Mouse (Mus musculus): Measurements from ENCODE around the gene Cachd1. TPM values are rescaled to one million over a fixed set of nuclear protein-coding genes. Genes with fewer than 3 reads are reported as not detected.
A peak's percentile ranks its signal among the peaks of the same experiment; 100 is the strongest.

The Cachd1 gene
- polyA plus RNA-seq, 1 experiment from 2014 or later, result 28.5 TPM

DNA sequence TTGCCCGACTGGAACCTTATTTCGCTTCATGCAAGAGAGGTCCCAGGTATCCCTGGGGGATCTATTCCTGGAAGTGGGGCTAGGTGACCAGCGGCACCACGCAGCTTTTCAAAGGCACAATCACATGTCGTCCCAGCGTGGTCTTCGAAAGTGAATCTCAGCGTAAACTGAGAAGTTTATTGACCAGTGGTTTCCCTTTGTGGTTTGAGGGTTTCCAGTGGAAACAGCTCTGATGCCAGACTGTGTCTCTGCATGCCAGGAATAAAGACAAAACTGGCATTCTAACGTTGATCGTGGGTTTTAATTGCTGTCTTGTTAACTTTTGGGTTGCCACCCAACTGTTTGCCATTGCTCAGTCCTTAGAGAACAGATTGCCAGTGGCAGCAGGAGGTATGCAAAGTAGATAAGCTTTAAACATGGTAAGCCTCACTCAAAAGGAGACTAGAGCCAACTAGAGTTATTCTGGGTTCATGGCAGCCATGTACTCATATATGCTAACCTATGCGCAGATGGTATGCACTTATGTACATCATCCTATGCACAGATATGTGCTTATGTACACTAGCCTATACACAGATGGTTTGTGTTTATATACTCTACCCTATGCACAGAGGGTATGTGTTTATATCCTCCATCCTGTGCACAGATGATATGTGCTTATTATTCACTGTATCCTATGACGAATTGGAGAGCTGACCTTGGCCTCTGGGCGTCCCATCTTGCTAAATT lies 168.9 kb downstream of the Cachd1 start:
- H3K9ac ChIP-seq, result no peak overlapping the region
- H3K4me2 ChIP-seq (replicated peaks), result no peak overlapping the region
- H3K9me3 ChIP-seq (ENCODE audit: control insufficient read depth, low read length), result no peaks in the 10 kb centered on the region
- DNase-seq (ENCODE audit: low spot score) (no peak), ATAC-seq (ENCODE audit: low FRiP score) (no peak)
- no peak overlapping the region for H3K4me3 ChIP-seq (replicated peaks; ENCODE audit: low read length)
- H3K27ac ChIP-seq, result no peak overlapping the region
- 81% methylated on average over 13 of the region's 13 CpGs for WGBS
- H3K4me1 ChIP-seq (replicated peaks; ENCODE audit: control insufficient read depth, insufficient read depth, low read length), result peaks cover 18% of the 10 kb centered on the region; the same call in 1 of the 2 replicates
- H3K27me3 ChIP-seq (ENCODE audit: control insufficient read depth, insufficient read depth, low read length), result no peaks in the 10 kb centered on the region
- H3K36me3 ChIP-seq (replicated peaks; ENCODE audit: control insufficient read depth, insufficient read depth), result no peaks in the 10 kb centered on the region

GRCm38 (mm10) chr4:100948494-100949425 lies 172.3 kb downstream of the Cachd1 start:
- ATAC-seq (ENCODE audit: low FRiP score) (no peak), DNase-seq (ENCODE audit: low spot score) (no peak)
- Histone ChIP-seq H3K9ac (no peak overlapping the region), H3K27ac (no peak overlapping the region), H3K27me3 (ENCODE audit: control insufficient read depth, insufficient read depth, low read length) (no peaks in the 10 kb centered on the region), H3K9me3 (ENCODE audit: control insufficient read depth, low read length) (no peaks in the 10 kb centered on the region), H3K4me1 (replicated peaks; ENCODE audit: control insufficient read depth, insufficient read depth, low read length) (peaks cover 18% of the 10 kb centered on the region; the same call in 1 of the 2 replicates), H3K36me3 (replicated peaks; ENCODE audit: control insufficient read depth, insufficient read depth) (peaks cover 10% of the 10 kb centered on the region), H3K4me3 (replicated peaks; ENCODE audit: low read length) (no peak overlapping the region), H3K4me2 (replicated peaks) (no peak overlapping the region)
- 76% methylated on average over 17 of the region's 17 CpGs for WGBS

- Histone ChIP-seq H3K27ac (no peak overlapping the region), H3K4me1 (replicated peaks; ENCODE audit: control insufficient read depth, insufficient read depth, low read length) (peaks cover 10% of the 10 kb centered on the region; the same call in 1 of the 2 replicates), H3K27me3 (ENCODE audit: control insufficient read depth, insufficient read depth, low read length) (no peaks in the 10 kb centered on the region), H3K36me3 (replicated peaks; ENCODE audit: control insufficient read depth, insufficient read depth) (peaks cover 13% of the 10 kb centered on the region), H3K4me3 (replicated peaks; ENCODE audit: low read length) (no peak overlapping the region), H3K9me3 (ENCODE audit: control insufficient read depth, low read length) (no peaks in the 10 kb centered on the region), H3K9ac (no peak overlapping the region), H3K4me2 (replicated peaks) (no peak overlapping the region)
- DNase-seq (ENCODE audit: low spot score) (no peak), ATAC-seq (ENCODE audit: low FRiP score) (no peak)
- 89% methylated on average over 5 of the region's 5 CpGs for WGBS
Measured at GRCm38 (mm10) chr4:100950316-100950715, 173.8 kb downstream of the Cachd1 start.

DNA sequence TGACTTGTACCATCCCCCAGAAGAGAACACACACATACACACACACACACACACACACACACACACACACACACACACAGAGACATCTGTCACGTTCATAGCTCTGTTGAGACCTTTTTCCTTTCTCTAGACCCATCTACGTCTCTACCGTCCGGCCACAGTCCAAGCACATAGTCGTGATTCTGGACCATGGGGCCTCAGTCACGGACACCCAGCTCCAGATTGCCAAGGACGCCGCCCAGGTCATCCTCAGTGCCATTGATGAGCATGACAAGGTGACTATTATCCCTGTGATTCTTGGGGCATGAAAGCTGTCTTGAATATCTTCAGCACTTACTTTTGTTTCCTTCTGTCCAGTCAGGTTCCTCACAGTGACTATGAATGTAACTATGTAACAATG lies 175.4 kb downstream of the Cachd1 start:
- Histone ChIP-seq H3K4me3 (replicated peaks; ENCODE audit: low read length) (no peak overlapping the region), H3K4me1 (replicated peaks; ENCODE audit: control insufficient read depth, insufficient read depth, low read length) (no peaks in the 10 kb centered on the region), H3K36me3 (replicated peaks; ENCODE audit: control insufficient read depth, insufficient read depth) (peaks cover 21% of the 10 kb centered on the region), H3K9ac (no peak overlapping the region), H3K27me3 (ENCODE audit: control insufficient read depth, insufficient read depth, low read length) (no peaks in the 10 kb centered on the region), H3K27ac (no peak overlapping the region), H3K4me2 (replicated peaks) (no peak overlapping the region), H3K9me3 (ENCODE audit: control insufficient read depth, low read length) (no peaks in the 10 kb centered on the region)
- WGBS, result 85% methylated on average over 8 of the region's 8 CpGs
- ATAC-seq (ENCODE audit: low FRiP score) (no peak), DNase-seq (ENCODE audit: low spot score) (no peak)

DNA sequence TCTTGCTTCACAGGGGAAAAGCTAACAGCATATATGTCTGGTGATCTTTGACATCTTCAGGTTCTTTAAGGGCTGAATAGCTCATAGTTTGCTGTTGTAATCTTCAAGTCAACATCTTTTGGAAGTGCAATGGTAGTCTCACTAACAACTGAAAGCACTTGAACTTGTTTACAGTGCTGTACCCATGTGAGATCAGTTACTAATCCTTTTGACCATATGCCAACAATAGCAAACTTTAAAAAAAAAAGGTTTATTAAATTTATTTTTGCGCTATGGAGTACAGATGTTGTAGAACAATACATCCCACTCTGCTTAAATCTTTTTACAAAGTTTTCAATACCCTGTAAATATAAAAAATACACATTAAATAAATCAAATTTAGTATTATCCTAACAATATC lies 186.9 kb downstream of the Cachd1 start:
- Histone ChIP-seq H3K9me3 (ENCODE audit: control insufficient read depth, low read length) (no peaks in the 10 kb centered on the region), H3K4me3 (replicated peaks; ENCODE audit: low read length) (no peak overlapping the region), H3K27ac (no peak overlapping the region), H3K9ac (no peak overlapping the region), H3K4me2 (replicated peaks) (no peak overlapping the region), H3K4me1 (replicated peaks; ENCODE audit: control insufficient read depth, insufficient read depth, low read length) (no peaks in the 10 kb centered on the region), H3K27me3 (ENCODE audit: control insufficient read depth, insufficient read depth, low read length) (no peaks in the 10 kb centered on the region), H3K36me3 (replicated peaks; ENCODE audit: control insufficient read depth, insufficient read depth) (peaks cover 38% of the 10 kb centered on the region)
- WGBS, result 96% methylated on average over 1 of the region's 1 CpGs
- DNase-seq (ENCODE audit: low spot score), result no peak
- no peak for ATAC-seq (ENCODE audit: low FRiP score)

- H3K36me3 ChIP-seq (replicated peaks; ENCODE audit: control insufficient read depth, insufficient read depth), result peaks cover 40% of the 10 kb centered on the region
- 98% methylated on average over 8 of the region's 8 CpGs for WGBS
Measured at GRCm38 (mm10) chr4:100963796-100964195, 187.3 kb downstream of the Cachd1 start.

DNA sequence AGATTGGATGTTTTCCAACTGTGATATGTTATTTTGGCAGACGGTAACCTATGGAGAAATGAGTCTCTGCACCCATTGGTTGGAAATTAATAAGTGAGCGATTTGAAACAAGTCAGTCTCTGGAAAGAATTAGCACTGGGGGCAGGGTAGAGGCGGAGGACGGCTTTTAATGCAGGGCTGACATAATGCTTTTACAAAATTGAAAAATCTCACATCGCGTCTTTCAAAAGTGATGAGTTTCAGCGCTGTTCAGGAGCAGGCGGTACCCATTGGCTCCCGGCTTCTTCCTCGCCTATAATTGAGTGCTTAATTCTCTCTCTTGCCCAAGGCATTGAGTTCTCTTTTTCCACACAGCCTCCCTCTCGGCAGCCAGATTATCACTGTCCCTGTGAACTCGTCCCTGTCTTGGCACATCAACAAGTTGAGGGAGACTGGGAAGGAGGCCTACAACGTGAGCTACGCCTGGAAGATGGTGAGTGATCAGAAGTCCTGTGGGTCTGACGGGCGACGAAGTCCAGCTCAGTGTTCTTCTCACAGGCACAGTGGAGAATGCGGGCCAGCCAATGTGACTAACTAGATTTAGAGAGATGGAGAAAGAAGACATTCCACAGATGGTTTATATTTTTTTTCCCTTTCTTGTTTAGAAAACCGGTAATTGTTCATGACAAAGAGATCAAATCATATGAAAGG lies 191.4 kb downstream of the Cachd1 start:
- ATAC-seq (ENCODE audit: low FRiP score) (peak; percentile 57; the same call in 1 of the 2 replicates), DNase-seq (ENCODE audit: low spot score) (no peak)
- Histone ChIP-seq H3K9ac (no peak overlapping the region), H3K4me1 (replicated peaks; ENCODE audit: control insufficient read depth, insufficient read depth, low read length) (no peaks in the 10 kb centered on the region), H3K4me2 (replicated peaks) (no peak overlapping the region), H3K9me3 (ENCODE audit: control insufficient read depth, low read length) (no peaks in the 10 kb centered on the region), H3K36me3 (replicated peaks; ENCODE audit: control insufficient read depth, insufficient read depth) (peaks cover 36% of the 10 kb centered on the region), H3K27me3 (ENCODE audit: control insufficient read depth, insufficient read depth, low read length) (no peaks in the 10 kb centered on the region), H3K27ac (no peak overlapping the region), H3K4me3 (replicated peaks; ENCODE audit: low read length) (no peak overlapping the region)
- WGBS, result 68% methylated on average over 19 of the region's 19 CpGs

More at GRCm38 (mm10) chr4:100963796-100964195, 187.3 kb downstream of the Cachd1 start:
- ATAC-seq (ENCODE audit: low FRiP score) (no peak), DNase-seq (ENCODE audit: low spot score) (no peak)
- Histone ChIP-seq H3K4me1 (replicated peaks; ENCODE audit: control insufficient read depth, insufficient read depth, low read length) (no peaks in the 10 kb centered on the region), H3K4me3 (replicated peaks; ENCODE audit: low read length) (no peak overlapping the region), H3K9ac (no peak overlapping the region), H3K4me2 (replicated peaks) (no peak overlapping the region), H3K9me3 (ENCODE audit: control insufficient read depth, low read length) (no peaks in the 10 kb centered on the region), H3K27me3 (ENCODE audit: control insufficient read depth, insufficient read depth, low read length) (no peaks in the 10 kb centered on the region), H3K27ac (no peak overlapping the region)

GRCm38 (mm10) chr4:100973641-100974454 lies 197.4 kb downstream of the Cachd1 start:
- WGBS, result 11% methylated on average over 16 of the region's 16 CpGs
- Histone ChIP-seq H3K27ac (peak overlapping the region; percentile 64), H3K9me3 (ENCODE audit: control insufficient read depth, low read length) (no peaks in the 10 kb centered on the region), H3K27me3 (ENCODE audit: control insufficient read depth, insufficient read depth, low read length) (no peaks in the 10 kb centered on the region), H3K36me3 (replicated peaks; ENCODE audit: control insufficient read depth, insufficient read depth) (peaks cover 27% of the 10 kb centered on the region), H3K4me3 (replicated peaks; ENCODE audit: low read length) (no peak overlapping the region), H3K4me2 (replicated peaks) (no peak overlapping the region), H3K9ac (no peak overlapping the region), H3K4me1 (replicated peaks; ENCODE audit: control insufficient read depth, insufficient read depth, low read length) (peaks cover 10% of the 10 kb centered on the region; the same call in 1 of the 2 replicates)
- ATAC-seq (ENCODE audit: low FRiP score) (peak; percentile 92), DNase-seq (ENCODE audit: low spot score) (peak; percentile 60)

Data from hindbrain, embryonic 14.5 days (tissue).